Mouse (Mus musculus): ENCODE measurements around the gene Pacsin1. TPM values are rescaled to one million over a fixed set of nuclear protein-coding genes. Genes with fewer than 3 reads are reported as not detected.

The Pacsin1 gene
- polyA plus RNA-seq (2017; shearing (Covaris generic)), result 14.1 TPM

DNA sequence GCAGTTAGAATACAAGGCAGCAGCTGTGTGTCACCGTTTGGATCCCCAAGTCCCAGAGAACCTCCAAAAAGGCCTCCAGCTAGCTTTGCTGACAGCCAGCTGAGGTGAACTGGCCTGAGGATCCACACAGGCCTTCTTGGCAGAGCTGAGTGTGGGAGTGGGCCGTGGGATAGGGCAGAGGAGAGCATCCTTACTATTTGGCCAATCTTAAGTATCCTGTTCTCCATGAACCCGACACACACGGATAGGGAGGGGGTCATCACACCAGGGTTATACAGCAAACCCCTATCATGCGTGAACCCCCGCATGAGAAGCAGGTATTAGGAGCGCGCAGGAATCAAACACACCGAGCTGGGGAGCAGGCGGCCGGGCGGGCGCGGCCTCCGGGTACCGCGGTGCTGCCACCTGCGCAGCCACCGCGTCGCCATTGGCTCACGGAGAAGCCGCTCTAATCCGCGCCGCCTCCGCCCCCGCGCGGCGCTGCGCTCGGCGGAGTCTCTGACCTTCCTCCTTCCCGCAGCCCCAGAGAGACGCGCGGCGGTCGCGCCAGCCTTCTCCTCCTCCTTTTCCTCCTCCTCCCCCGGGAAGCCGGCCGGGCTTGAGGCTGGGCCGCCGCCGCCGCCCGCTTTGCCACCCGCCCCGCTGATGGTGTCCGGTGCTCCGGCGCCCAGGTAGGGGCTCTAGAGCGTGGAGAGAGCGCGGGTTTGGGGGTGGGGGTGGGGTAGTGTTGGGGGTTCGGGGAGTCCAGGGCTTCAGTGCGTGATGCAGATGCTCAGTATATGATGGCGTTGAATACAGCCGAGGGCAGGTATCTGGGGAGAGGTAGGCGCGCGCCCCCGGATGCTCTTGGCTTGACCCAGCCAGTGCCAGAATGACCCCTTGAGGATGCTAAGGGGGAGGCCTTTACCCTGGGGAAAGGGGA is at the start of gene Pacsin1:
Gene Pacsin1, plus strand, starts transcription at position 421 of the 922 bp plus-strand sequence.

DNA sequence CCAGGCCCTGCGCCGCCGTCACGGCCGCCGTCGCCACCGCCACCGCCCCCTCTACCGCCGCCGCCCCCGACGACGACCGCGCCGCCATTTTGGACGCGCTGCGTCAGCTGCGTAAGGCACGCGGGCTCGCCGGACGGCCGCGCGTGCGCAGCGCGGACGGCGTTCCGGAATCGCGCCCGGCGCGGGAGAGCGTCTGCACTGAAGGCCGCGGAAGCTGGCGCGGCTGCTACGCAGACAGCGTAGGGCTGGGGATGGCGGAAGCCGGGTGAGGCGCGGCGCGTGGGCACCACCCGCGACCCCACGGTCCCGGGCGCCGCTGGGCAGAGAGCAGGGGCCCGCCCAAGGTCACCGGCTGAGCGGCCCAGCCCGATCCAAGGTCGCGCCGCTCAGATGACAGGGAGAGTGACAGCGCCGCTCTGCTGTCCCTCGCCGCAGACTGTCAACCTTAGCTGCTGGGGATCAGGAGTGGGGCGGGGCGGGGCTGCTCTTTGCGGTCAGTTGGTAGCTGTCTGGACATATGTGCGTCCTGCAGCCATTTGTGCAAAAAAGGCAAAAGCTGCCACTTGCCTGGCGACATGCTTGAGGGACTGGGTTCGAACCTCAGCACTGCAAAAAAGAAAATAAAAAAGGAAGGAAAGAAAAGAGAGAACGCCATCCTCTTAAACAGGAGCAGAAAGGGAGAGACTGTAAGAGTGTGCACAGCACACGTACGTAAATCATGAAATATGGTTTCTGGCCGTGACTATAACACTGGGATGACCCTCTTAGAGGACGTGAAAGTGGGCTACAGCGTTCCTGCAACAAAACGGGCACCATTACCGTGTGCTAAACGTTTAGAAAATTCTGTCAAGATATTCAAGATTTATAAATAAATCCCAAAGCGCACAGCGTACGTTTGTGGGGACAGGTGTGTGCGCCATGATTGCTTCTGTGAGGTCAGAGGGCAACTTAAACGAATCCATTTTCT is 31.7 kb upstream of the Pacsin1 start, which contains the start of gene Nudt3:
Gene Nudt3, minus strand, starts transcription at position 136 of the 967 bp plus-strand sequence.

DNA sequence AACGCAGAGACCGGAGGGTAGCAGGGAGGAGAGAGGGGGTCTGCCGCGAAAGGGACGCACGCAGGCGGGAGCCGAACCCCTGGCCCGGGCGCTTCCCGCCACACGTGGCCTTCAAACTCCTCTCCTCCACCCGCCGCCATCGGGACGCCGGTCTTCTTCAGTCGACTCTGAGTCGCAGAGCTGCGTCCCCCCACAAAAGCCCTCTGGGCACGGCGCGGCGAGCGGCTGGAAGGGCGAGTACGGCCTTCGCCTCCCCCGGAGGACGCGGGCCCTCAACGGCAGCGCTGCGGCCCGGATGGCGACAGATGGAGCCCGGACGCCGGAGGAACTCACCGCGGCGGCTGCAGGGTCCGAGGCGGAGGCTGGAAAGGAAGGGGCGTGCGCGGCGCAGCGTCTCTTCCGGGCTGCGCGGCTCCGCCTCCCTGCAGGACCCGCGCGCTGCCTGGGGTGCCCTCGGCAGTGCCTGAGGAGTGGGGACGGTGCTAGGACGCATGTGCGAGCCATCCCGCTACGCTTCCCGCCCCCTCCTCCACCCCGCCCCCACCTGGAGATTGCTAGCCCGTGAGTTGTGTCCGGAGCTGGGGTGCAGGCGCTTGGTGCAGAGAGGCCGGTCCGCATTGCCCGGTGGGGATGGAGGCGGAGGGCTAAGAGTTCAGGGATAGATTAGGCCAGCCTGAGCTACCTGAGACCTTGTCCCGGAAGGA is 20.3 kb upstream of the Pacsin1 start, which contains the start of gene RPS10-NUDT3:
Gene RPS10-NUDT3, minus strand, starts transcription at position 352 of the 704 bp plus-strand sequence.

DNA sequence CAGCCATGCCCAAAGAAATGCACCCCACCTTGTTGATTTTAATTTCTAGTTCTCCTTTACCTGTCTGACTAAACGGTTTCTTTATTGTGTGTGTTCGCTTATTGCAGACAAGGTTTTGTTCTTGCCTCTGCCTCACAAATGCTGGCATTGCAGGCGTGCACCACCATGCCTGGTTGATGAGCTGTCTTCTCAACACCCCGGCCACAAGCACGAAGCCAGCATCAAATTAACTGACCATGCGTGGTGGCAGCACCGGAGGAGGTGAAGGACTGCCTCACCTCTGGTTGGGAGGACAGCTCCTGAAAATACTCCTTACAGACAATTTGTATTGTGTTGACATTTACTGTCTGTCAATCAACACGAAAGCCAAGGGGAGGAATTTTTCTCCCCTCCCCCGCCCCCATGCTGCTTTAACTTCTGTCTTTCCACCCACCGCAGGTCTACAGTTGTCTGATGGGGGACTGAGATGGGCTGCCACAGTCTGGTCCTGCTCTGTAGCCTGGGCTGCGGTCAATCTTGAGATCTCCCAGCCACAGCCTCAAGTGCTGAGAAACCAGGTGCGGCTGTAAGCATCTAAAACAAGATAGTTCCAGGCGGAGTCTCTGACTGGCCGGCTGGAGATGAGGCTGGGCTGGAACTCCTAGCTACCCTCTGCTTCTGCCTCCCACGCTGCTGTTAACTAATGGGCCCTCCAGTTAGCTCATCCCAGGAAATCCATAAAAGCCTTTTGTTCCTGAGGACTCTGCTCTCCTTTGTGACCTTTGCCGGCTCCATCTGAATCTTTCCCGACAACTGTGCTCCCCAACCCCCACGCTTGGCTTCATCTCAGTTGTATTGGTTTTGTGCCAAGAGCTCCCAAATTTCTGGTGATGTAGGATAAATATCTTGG is 18.9 kb upstream of the Pacsin1 start, which contains the start of gene Rps10:
Gene Rps10, minus strand, starts transcription at position 538 of the 889 bp plus-strand sequence.

DNA sequence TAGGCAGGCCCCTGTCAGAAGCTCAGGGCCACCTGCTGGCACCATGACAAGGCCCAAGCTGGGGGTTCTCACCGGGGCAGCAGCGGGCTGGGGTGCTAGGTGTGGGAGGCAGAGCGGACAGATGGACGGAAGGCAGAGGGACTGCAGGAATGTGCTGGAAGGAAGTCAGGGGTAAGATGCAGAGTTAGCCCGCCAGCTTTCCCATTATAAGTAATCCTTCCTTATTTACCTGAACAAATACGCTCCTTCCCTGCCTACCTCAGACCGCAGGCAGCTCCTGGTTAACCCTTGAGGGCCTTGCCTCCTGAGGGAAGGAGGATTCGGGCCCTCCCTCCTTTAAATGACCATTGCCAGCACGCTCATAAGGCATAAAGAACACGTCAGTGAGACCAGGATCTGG is 73.5 kb downstream of the Pacsin1 start, which contains the start of gene Spdef:
Gene Spdef, minus strand, starts transcription at position 186 of the 400 bp plus-strand sequence.

Other genes starting within 250 kb of the Pacsin1 start
- gene Grm4, start 134.1 kb upstream of the Pacsin1 start, polyA plus RNA-seq (2017; shearing (Covaris generic)), result 0.27 TPM
- 55.6 TPM for gene Hmga1, start 99.0 kb upstream of the Pacsin1 start, polyA plus RNA-seq (2017; shearing (Covaris generic))
- gene AI413582, start 89.8 kb upstream of the Pacsin1 start, polyA plus RNA-seq (2017; shearing (Covaris generic)), result 100 TPM
- gene Nudt3, start 32.0 kb upstream of the Pacsin1 start, polyA plus RNA-seq (2017; shearing (Covaris generic)), result 60.5 TPM
- not detected for gene RPS10-NUDT3, start 20.3 kb upstream of the Pacsin1 start, polyA plus RNA-seq (2017; shearing (Covaris generic))
- 979 TPM for gene Rps10, start 18.8 kb upstream of the Pacsin1 start, polyA plus RNA-seq (2017; shearing (Covaris generic))
- not detected for gene Spdef, start 73.4 kb downstream of the Pacsin1 start, polyA plus RNA-seq (2017; shearing (Covaris generic))
- 31.9 TPM for gene D17Wsu92e, start 165.1 kb downstream of the Pacsin1 start, polyA plus RNA-seq (2017; shearing (Covaris generic))
- 105 TPM for gene Snrpc, start 182.6 kb downstream of the Pacsin1 start, polyA plus RNA-seq (2017; shearing (Covaris generic))
- gene Uhrf1bp1, start 200.9 kb downstream of the Pacsin1 start, polyA plus RNA-seq (2017; shearing (Covaris generic)), result 1.5 TPM

Data from effector memory CD4-positive, alpha-beta T cell, adult 7 months (primary cell).